Mouse (Mus musculus) lung, embryonic 14.5 days (tissue): ENCODE measurements at regions not wholly inside any gene's neighbourhood (a gene's known extent, or its start where the extent isn't known, plus 50 kb on each side); places are given as distances from the start of the nearest gene placed in this dataset.
A peak's percentile ranks its signal among the peaks of the same experiment; 100 is the strongest.

Experiments used
- ATAC-seq: fragments of 200-750 bp; cut with Nextera tagmentation; 2 replicates; pipeline ENCODE4 v1.8.0; 2017; ENCODE audit warnings: mild to moderate bottlenecking, moderate TSS enrichment, moderate library complexity; ENCODE audit not compliant: insufficient read depth
- DNase-seq: peaks from one replicate; pipeline ENCODE4 v3.0.0-alpha.2; 2015
- H3K27ac ChIP-seq: fragments of 300-500 bp; sonication (generic); 2 replicates; pipeline ENCODE4 v1.5.1; 2014; ENCODE audit warnings: low read depth, mild to moderate bottlenecking, moderate library complexity
- H3K27me3 ChIP-seq: fragments of 300-500 bp; sonication (generic); 2 replicates; pipeline ENCODE4 v1.6.1; 2014; ENCODE audit warnings: low read length, control low read depth; ENCODE audit not compliant: insufficient read depth
- H3K36me3 ChIP-seq: fragments of 300-500 bp; sonication (generic); 2 replicates; pipeline ENCODE4 v1.6.1; 2014; ENCODE audit warnings: control low read depth; ENCODE audit not compliant: insufficient read depth
- H3K4me1 ChIP-seq: fragments of 300-500 bp; sonication (generic); 2 replicates; pipeline ENCODE4 v1.6.1; 2014; ENCODE audit warnings: antibody characterized with exemption, control low read depth; ENCODE audit not compliant: insufficient read depth
- H3K4me2 ChIP-seq: fragments of 300-500 bp; sonication (generic); 2 replicates; pipeline ENCODE4 v1.6.1; 2014; ENCODE audit warnings: mild to moderate bottlenecking
- H3K4me3 ChIP-seq: fragments of 300-500 bp; sonication (generic); 2 replicates; pipeline ENCODE4 v1.5.1; 2014; ENCODE audit warnings: low read depth, low read length
- H3K9ac ChIP-seq: fragments of 300-500 bp; sonication (generic); 2 replicates; pipeline ENCODE4 v1.6.1; 2014
- H3K9me3 ChIP-seq: fragments of 300-500 bp; sonication (generic); 2 replicates; pipeline ENCODE4 v1.6.1; 2016; ENCODE audit warnings: low read depth, low read length, control low read depth
- CTCF ChIP-seq: IDR thresholded peaks from 2 replicates; pipeline ENCODE4 v1.5.1; 2016; ENCODE audit warnings: antibody characterized with exemption, low read depth
- WGBS: fragments of 180-500 bp; shearing (Covaris S2); extraction: QIAGEN DNeasy Blood & Tissue Kit; methylation state at CpG from one replicate; pipeline ENCODE4 v1.1.7; 2014; 5-methylcytosine and 5-hydroxymethylcytosine counted together

DNA sequence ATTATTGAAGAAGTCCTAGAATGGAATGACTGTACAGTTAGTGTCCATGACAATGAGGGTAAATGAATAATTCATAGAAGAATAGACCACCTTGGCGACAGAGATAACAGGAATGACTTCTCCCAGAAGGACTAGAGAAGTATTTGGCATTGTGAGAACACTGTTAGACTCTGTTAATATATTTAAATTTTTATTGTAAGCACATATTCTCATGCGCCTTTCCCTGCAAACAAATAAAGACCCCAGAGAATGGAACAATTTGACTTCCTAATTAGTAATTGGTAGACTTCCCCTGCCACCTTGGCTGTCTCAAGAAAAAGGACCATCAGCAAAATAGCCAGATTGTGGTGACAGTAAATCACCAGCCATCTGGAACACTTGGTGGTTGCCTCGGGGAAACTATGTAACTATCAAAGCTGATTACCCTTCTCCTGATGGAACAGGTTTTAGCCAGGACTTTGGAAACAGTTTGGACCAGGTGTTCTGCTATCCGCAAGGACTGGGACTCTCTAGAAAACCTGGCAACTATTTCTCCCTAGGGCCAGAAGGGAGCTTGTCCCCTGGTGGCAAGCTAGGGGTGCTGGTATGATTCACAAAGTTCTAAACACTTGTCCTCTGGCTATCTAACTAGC lies 261.9 kb downstream of the Myh15 start:
- ATAC-seq (no peak), DNase-seq (no peak)
- TF ChIP-seq CTCF = no peak
- WGBS = 71% methylated on average over 4 of the region's 4 CpGs
- Histone ChIP-seq H3K27me3 (no peaks in the 10 kb centered on the region), H3K4me2 (no peak overlapping the region), H3K4me3 (no peak overlapping the region), H3K9me3 (no peaks in the 10 kb centered on the region), H3K9ac (no peak overlapping the region), H3K4me1 (no peaks in the 10 kb centered on the region), H3K27ac (no peak overlapping the region), H3K36me3 (no peaks in the 10 kb centered on the region)

- Histone ChIP-seq H3K36me3 (no peaks in the 10 kb centered on the region), H3K4me1 (no peaks in the 10 kb centered on the region), H3K4me3 (no peak overlapping the region), H3K9me3 (no peaks in the 10 kb centered on the region), H3K27me3 (no peaks in the 10 kb centered on the region), H3K27ac (no peak overlapping the region), H3K4me2 (no peak overlapping the region), H3K9ac (no peak overlapping the region)
- ATAC-seq (no peak), DNase-seq (no peak)
- WGBS = 76% methylated on average over 5 of the region's 5 CpGs
- TF ChIP-seq CTCF = no peak
These were observed 262.5 kb downstream of the Myh15 start for GRCm38 (mm10) chr16:49319774-49320173.

GRCm38 (mm10) chr16:49321951-49322350 lies 264.7 kb downstream of the Myh15 start:
- Histone ChIP-seq H3K9ac (no peak overlapping the region), H3K4me1 (no peaks in the 10 kb centered on the region), H3K36me3 (no peaks in the 10 kb centered on the region), H3K4me2 (no peak overlapping the region), H3K4me3 (no peak overlapping the region), H3K9me3 (no peaks in the 10 kb centered on the region), H3K27ac (no peak overlapping the region), H3K27me3 (no peaks in the 10 kb centered on the region)
- no peak for DNase-seq
- ATAC-seq = no peak
- 82% methylated on average over 1 of the region's 1 CpGs for WGBS
- no peak for TF ChIP-seq CTCF

DNA sequence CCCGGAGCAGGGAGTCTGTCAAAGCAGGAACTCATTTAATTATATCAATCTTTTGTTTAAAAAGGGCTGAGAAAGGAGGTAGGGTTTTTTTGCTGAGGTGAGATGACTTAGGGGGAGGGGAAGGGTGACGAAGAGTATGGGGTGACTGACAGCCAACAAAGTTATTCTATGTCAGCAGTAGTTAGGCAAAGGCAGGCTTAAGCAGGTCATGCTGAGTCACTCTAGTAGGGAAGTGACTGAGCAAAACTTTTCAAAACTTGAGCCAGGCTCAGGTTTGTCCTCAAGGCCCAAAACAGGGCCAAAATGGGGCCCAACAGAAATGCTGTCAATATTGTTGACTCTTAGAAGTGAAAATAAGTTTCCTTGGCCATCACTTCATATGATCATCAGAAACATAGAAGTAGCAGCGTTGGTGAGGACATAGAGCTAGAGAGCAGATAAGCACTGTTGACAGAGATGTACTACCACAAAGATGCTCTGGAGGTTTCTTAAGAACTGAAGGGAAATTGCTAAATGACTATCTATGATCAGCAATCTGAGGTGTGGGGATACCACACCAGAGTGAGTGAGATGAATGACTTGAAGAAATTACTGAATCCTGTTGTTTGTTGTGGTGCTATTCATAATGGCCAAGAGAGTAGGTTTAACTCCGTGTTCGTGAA lies 273.6 kb downstream of the Myh15 start:
- 68% methylated on average over 5 of the region's 5 CpGs for WGBS
- Histone ChIP-seq H3K9ac (no peak overlapping the region), H3K36me3 (no peaks in the 10 kb centered on the region), H3K4me1 (no peaks in the 10 kb centered on the region), H3K27me3 (no peaks in the 10 kb centered on the region), H3K4me2 (no peak overlapping the region), H3K27ac (no peak overlapping the region), H3K9me3 (no peaks in the 10 kb centered on the region), H3K4me3 (no peak overlapping the region)
- no peak for TF ChIP-seq CTCF
- no peak for ATAC-seq
- DNase-seq = no peak

- no peak overlapping the region for H3K27ac ChIP-seq
- no peak overlapping the region for H3K4me3 ChIP-seq
- no peak for TF ChIP-seq CTCF
- H3K36me3 ChIP-seq = no peaks in the 10 kb centered on the region
- 51% methylated on average over 5 of the region's 5 CpGs for WGBS
- H3K27me3 ChIP-seq = no peaks in the 10 kb centered on the region
- peak; percentile 68 for DNase-seq
- no peak overlapping the region for H3K9ac ChIP-seq
- no peak overlapping the region for H3K4me2 ChIP-seq
- H3K4me1 ChIP-seq = no peaks in the 10 kb centered on the region
- H3K9me3 ChIP-seq = no peaks in the 10 kb centered on the region
- peak; percentile 76 for ATAC-seq
These were observed 274.9 kb downstream of the Myh15 start for GRCm38 (mm10) chr16:49332107-49332722.

- no peaks in the 10 kb centered on the region for H3K36me3 ChIP-seq
- WGBS = 21% methylated on average over 2 of the region's 2 CpGs
- no peaks in the 10 kb centered on the region for H3K9me3 ChIP-seq
- TF ChIP-seq CTCF = no peak
- no peaks in the 10 kb centered on the region for H3K27me3 ChIP-seq
- H3K9ac ChIP-seq = no peak overlapping the region
- no peaks in the 10 kb centered on the region for H3K4me1 ChIP-seq
- H3K27ac ChIP-seq = no peak overlapping the region
- no peak overlapping the region for H3K4me2 ChIP-seq
- ATAC-seq = peak; percentile 47; the same call in 1 of the 2 replicates
- DNase-seq = peak; percentile 64
- H3K4me3 ChIP-seq = no peak overlapping the region
These were observed 278.6 kb downstream of the Myh15 start for GRCm38 (mm10) chr16:49335916-49336315.

DNA sequence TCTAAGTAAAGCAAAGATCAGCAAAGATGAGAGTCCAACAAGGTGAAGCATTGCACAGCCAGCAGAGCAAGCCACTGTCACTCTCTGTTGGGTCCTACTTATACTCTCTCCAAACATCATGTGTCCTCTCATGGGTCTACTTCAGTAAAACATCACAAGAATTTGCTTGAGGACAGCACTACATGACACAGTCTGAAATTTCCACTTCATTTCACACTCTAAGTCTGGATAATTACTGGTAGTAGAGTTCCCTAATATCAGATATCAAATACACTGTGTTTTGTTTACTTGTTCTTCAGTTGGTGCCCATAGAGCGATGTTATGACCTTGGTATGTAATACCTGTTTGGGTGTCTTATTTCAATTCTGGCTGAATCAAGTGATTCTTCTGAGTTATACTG lies 280.7 kb downstream of the Myh15 start:
- Histone ChIP-seq H3K9me3 (no peaks in the 10 kb centered on the region), H3K27ac (no peak overlapping the region), H3K4me3 (no peak overlapping the region), H3K27me3 (no peaks in the 10 kb centered on the region), H3K4me2 (no peak overlapping the region), H3K36me3 (no peaks in the 10 kb centered on the region), H3K4me1 (no peaks in the 10 kb centered on the region), H3K9ac (no peak overlapping the region)
- ATAC-seq = no peak
- 88% methylated on average over 1 of the region's 1 CpGs for WGBS
- TF ChIP-seq CTCF = no peak
- DNase-seq = no peak
